Mouse (Mus musculus): ENCODE data around the gene Ints1.
A peak's percentile ranks its signal among the peaks of the same experiment; 100 is the strongest.

Gene Ints1

GRCm38 (mm10) chr5:139717723-139718122, 57.8 kb downstream of the Ints1 start:
- no peak for DNase-seq (ENCODE audit: low spot score)

GRCm38 (mm10) chr5:139706496-139706895, 69.0 kb downstream of the Ints1 start:
- DNase-seq (ENCODE audit: low spot score), result no peak

GRCm38 (mm10) chr5:139702905-139703304, 72.6 kb downstream of the Ints1 start:
- peak; percentile 31 for DNase-seq (ENCODE audit: low spot score)

GRCm38 (mm10) chr5:139702236-139702635, 73.2 kb downstream of the Ints1 start:
- DNase-seq (ENCODE audit: low spot score), result no peak

Data from T-cell, adult 2 months (primary cell).